Mouse (Mus musculus): ENCODE measurements around the gene Fnbp1. TPM values are rescaled to one million over a fixed set of nuclear protein-coding genes. Genes with fewer than 3 reads are reported as not detected.

The Fnbp1 gene
- polyA plus RNA-seq, 1 experiment = 148 TPM

GRCm38 (mm10) chr2:31068246-31069113 lies 73.3 kb downstream of the Fnbp1 start:
- H3K36me3 ChIP-seq (ENCODE audit: control insufficient read depth, insufficient read depth, low read length) = peaks cover 19% of the 10 kb centered on the region
- no peak for TF ChIP-seq CTCF (IDR thresholded peaks at IDR 0.05; ENCODE audit: borderline replicate concordance, control insufficient read depth, extremely low read depth, insufficient read depth, low read length, poor library complexity)
- TF ChIP-seq POLR2A (IDR thresholded peaks at IDR 0.05; ENCODE audit: control insufficient read depth, extremely low read depth, insufficient read depth, low read length, poor library complexity) = no peak
- 87% methylated on average over 13 of the region's 13 CpGs for WGBS
- H3K4me3 ChIP-seq (ENCODE audit: control insufficient read depth, insufficient read depth, low read length) = no peak overlapping the region
- no peaks in the 10 kb centered on the region for H3K27me3 ChIP-seq (ENCODE audit: control insufficient read depth, insufficient read depth, low read length)
- no peak for DNase-seq
- no peaks in the 10 kb centered on the region for H3K4me1 ChIP-seq (replicated peaks; ENCODE audit: control insufficient read depth, insufficient read depth, low read length)
- no peak overlapping the region for H3K27ac ChIP-seq (ENCODE audit: control insufficient read depth, insufficient read depth, low read length)

GRCm38 (mm10) chr2:31067696-31068245 lies 74.0 kb downstream of the Fnbp1 start:
- WGBS = 91% methylated on average over 7 of the region's 7 CpGs
- no peak for TF ChIP-seq POLR2A (IDR thresholded peaks at IDR 0.05; ENCODE audit: control insufficient read depth, extremely low read depth, insufficient read depth, low read length, poor library complexity)
- no peak for TF ChIP-seq CTCF (IDR thresholded peaks at IDR 0.05; ENCODE audit: borderline replicate concordance, control insufficient read depth, extremely low read depth, insufficient read depth, low read length, poor library complexity)
- peaks cover 11% of the 10 kb centered on the region for H3K36me3 ChIP-seq (ENCODE audit: control insufficient read depth, insufficient read depth, low read length)
- DNase-seq = no peak
- no peak overlapping the region for H3K4me3 ChIP-seq (ENCODE audit: control insufficient read depth, insufficient read depth, low read length)
- H3K27ac ChIP-seq (ENCODE audit: control insufficient read depth, insufficient read depth, low read length) = no peak overlapping the region
- H3K27me3 ChIP-seq (ENCODE audit: control insufficient read depth, insufficient read depth, low read length) = no peaks in the 10 kb centered on the region
- H3K4me1 ChIP-seq (replicated peaks; ENCODE audit: control insufficient read depth, insufficient read depth, low read length) = peaks cover 2% of the 10 kb centered on the region

GRCm38 (mm10) chr2:31067059-31067595 lies 74.7 kb downstream of the Fnbp1 start:
- Histone ChIP-seq H3K27me3 (ENCODE audit: control insufficient read depth, insufficient read depth, low read length) (no peaks in the 10 kb centered on the region), H3K4me1 (replicated peaks; ENCODE audit: control insufficient read depth, insufficient read depth, low read length) (peaks cover 6% of the 10 kb centered on the region), H3K36me3 (ENCODE audit: control insufficient read depth, insufficient read depth, low read length) (peaks cover 6% of the 10 kb centered on the region), H3K4me3 (ENCODE audit: control insufficient read depth, insufficient read depth, low read length) (no peak overlapping the region), H3K27ac (ENCODE audit: control insufficient read depth, insufficient read depth, low read length) (no peak overlapping the region)
- TF ChIP-seq CTCF (IDR thresholded peaks at IDR 0.05; ENCODE audit: borderline replicate concordance, control insufficient read depth, extremely low read depth, insufficient read depth, low read length, poor library complexity) = no peak
- WGBS = 97% methylated on average over 13 of the region's 13 CpGs
- no peak for DNase-seq

GRCm38 (mm10) chr2:31066019-31066789 lies 75.6 kb downstream of the Fnbp1 start:
- Histone ChIP-seq H3K4me3 (ENCODE audit: control insufficient read depth, insufficient read depth, low read length) (no peak overlapping the region), H3K36me3 (ENCODE audit: control insufficient read depth, insufficient read depth, low read length) (no peaks in the 10 kb centered on the region; the same call in none of the 2 replicates), H3K4me1 (replicated peaks; ENCODE audit: control insufficient read depth, insufficient read depth, low read length) (peaks cover 15% of the 10 kb centered on the region), H3K27ac (ENCODE audit: control insufficient read depth, insufficient read depth, low read length) (no peak overlapping the region), H3K27me3 (ENCODE audit: control insufficient read depth, insufficient read depth, low read length) (no peaks in the 10 kb centered on the region)
- DNase-seq = no peak
- TF ChIP-seq CTCF (IDR thresholded peaks at IDR 0.05; ENCODE audit: borderline replicate concordance, control insufficient read depth, extremely low read depth, insufficient read depth, low read length, poor library complexity) (no peak), POLR2A (IDR thresholded peaks at IDR 0.05; ENCODE audit: control insufficient read depth, extremely low read depth, insufficient read depth, low read length, poor library complexity) (no peak)
- 96% methylated on average over 11 of the region's 11 CpGs for WGBS

GRCm38 (mm10) chr2:31061868-31062628 lies 79.8 kb downstream of the Fnbp1 start:
- Histone ChIP-seq H3K4me1 (replicated peaks; ENCODE audit: control insufficient read depth, insufficient read depth, low read length) (peaks cover 22% of the 10 kb centered on the region), H3K27me3 (ENCODE audit: control insufficient read depth, insufficient read depth, low read length) (no peaks in the 10 kb centered on the region), H3K4me3 (ENCODE audit: control insufficient read depth, insufficient read depth, low read length) (no peak overlapping the region), H3K36me3 (ENCODE audit: control insufficient read depth, insufficient read depth, low read length) (peaks cover 17% of the 10 kb centered on the region), H3K27ac (ENCODE audit: control insufficient read depth, insufficient read depth, low read length) (peak overlapping the region; percentile 43)
- 4% methylated on average over 10 of the region's 10 CpGs for WGBS
- peak; percentile 31 for DNase-seq
- TF ChIP-seq CTCF (IDR thresholded peaks at IDR 0.05; ENCODE audit: borderline replicate concordance, control insufficient read depth, extremely low read depth, insufficient read depth, low read length, poor library complexity) = no peak
- no peak for TF ChIP-seq POLR2A (IDR thresholded peaks at IDR 0.05; ENCODE audit: control insufficient read depth, extremely low read depth, insufficient read depth, low read length, poor library complexity)
